Mouse (Mus musculus) hindbrain, postnatal 0 days (tissue): ENCODE measurements around the gene Dhrs7. TPM values are rescaled to one million over a fixed set of nuclear protein-coding genes. Genes with fewer than 3 reads are reported as not detected.

Experiments
- ATAC-seq: fragments of 200-750 bp; cut with Nextera tagmentation; 2 replicates; pipeline ENCODE4 v1.8.0; 2017; ENCODE audit warnings: mild to moderate bottlenecking, moderate TSS enrichment, moderate library complexity
- DNase-seq: peaks from one replicate; pipeline ENCODE4 v3.0.0-alpha.2; 2015; ENCODE audit warnings: low spot score
- H3K27ac ChIP-seq: fragments of 300-500 bp; sonication (generic); 2 replicates; pipeline ENCODE4 v1.5.1; 2014; ENCODE audit warnings: mild to moderate bottlenecking
- H3K27me3 ChIP-seq: fragments of 300-500 bp; sonication (generic); 2 replicates; pipeline ENCODE4 v1.6.1; 2014; ENCODE audit warnings: low read length, mixed read lengths; ENCODE audit not compliant: insufficient read depth
- H3K36me3 ChIP-seq: fragments of 300-500 bp; sonication (generic); 2 replicates; pipeline ENCODE4 v1.6.1; 2014; ENCODE audit warnings: low read length, mixed read lengths; ENCODE audit not compliant: insufficient read depth
- H3K4me1 ChIP-seq: fragments of 300-500 bp; sonication (generic); 2 replicates; pipeline ENCODE4 v1.6.1; 2014; ENCODE audit warnings: antibody characterized with exemption, low read length, mixed read lengths; ENCODE audit not compliant: insufficient read depth
- H3K4me2 ChIP-seq: fragments of 300-500 bp; sonication (generic); 2 replicates; pipeline ENCODE4 v1.6.1; 2014; ENCODE audit warnings: low read depth, mild to moderate bottlenecking, low read length, moderate library complexity, mixed read lengths
- H3K4me3 ChIP-seq: fragments of 300-500 bp; sonication (generic); 2 replicates; pipeline ENCODE4 v1.5.1; 2014; ENCODE audit warnings: low read length
- H3K9ac ChIP-seq: fragments of 300-500 bp; sonication (generic); replicated peaks from 2 replicates; pipeline ENCODE4 v1.6.1; 2014; ENCODE audit warnings: mild to moderate bottlenecking, low read length, moderate library complexity, mixed read lengths
- H3K9me3 ChIP-seq: fragments of 300-500 bp; sonication (generic); 2 replicates; pipeline ENCODE4 v1.6.1; 2016; ENCODE audit warnings: low read length, mixed read lengths
- CTCF ChIP-seq: IDR thresholded peaks from 2 replicates; pipeline ENCODE4 v1.5.1; 2016; ENCODE audit warnings: antibody characterized with exemption, control low read depth, low read depth
- WGBS: fragments of 180-500 bp; shearing (Covaris S2); extraction: QIAGEN DNeasy Blood & Tissue Kit; methylation state at CpG from one replicate; pipeline ENCODE4 v1.1.7; 2014; 5-methylcytosine and 5-hydroxymethylcytosine counted together
- polyA plus RNA-seq: library from polyadenylated mRNA; unstranded; fragments of >200 nt; fragmentation: Nextera tagmentation; extraction: Ambion mirVana; gene quantifications from 2 replicates; pipeline ENCODE4 v1.2.1, GENCODE M21; 2015
- total RNA-seq: library from RNA; depleted of rRNA; stranded (reverse); fragments of >200 nt; gene quantifications from 2 replicates; pipeline ENCODE4 v1.2.3, GENCODE M21; 2014; rRNA removed

Gene Dhrs7
- total and polyA plus RNA-seq, 2 experiments from 2014 or later, result 14.7 to 31.9 TPM

DNA sequence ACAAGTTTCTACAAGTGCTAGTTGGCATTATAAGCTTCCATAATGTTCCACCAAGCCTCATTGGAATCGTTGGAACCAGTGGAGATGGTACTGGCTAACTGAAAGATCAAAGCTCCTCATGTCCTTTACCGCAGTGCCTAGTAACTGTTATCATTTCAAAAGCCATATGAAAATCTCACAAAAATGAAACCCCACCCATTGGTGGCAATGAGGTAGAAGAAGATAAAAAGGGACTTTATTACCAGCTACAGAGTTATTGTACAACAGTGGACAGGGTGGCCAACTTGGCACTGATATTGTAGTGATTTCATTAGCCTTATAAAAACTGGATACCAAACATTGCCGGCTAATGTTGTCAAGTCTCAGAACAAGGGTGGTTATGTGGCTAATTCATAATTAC, 52.7 kb downstream of the Dhrs7 start:
- 90% methylated on average over 3 of the region's 3 CpGs for WGBS
- Histone ChIP-seq H3K4me2 (no peak overlapping the region), H3K4me1 (no peaks in the 10 kb centered on the region), H3K9ac (no peak overlapping the region), H3K36me3 (no peaks in the 10 kb centered on the region), H3K9me3 (no peaks in the 10 kb centered on the region), H3K27ac (no peak overlapping the region), H3K27me3 (no peaks in the 10 kb centered on the region), H3K4me3 (no peak overlapping the region)
- ATAC-seq (no peak), DNase-seq (no peak)
- TF ChIP-seq CTCF, result no peak

Other genes with a start within 250 kb of the Dhrs7 start
- 3.1 and 3.7 TPM in 2 replicates for gene Lrrc9, start 223.0 kb downstream of the Dhrs7 start, total RNA-seq
- 2.9 and 3.8 TPM in 2 replicates for gene Lrrc9, start 223.0 kb downstream of the Dhrs7 start, polyA plus RNA-seq
- gene Pcnx4, start 128.5 kb downstream of the Dhrs7 start, total RNA-seq, result 18.9 and 20.8 TPM in 2 replicates
- gene Pcnx4, start 128.5 kb downstream of the Dhrs7 start, polyA plus RNA-seq, result 17.9 and 18.9 TPM in 2 replicates
- gene Gm4756, start 15.2 kb downstream of the Dhrs7 start, total RNA-seq, result not detected in 2 replicates
- not detected in 2 replicates for gene Gm4756, start 15.2 kb downstream of the Dhrs7 start, polyA plus RNA-seq
- 116 and 126 TPM in 2 replicates for gene Ppm1a, start 92.5 kb upstream of the Dhrs7 start, total RNA-seq
- 75.4 and 79.1 TPM in 2 replicates for gene Ppm1a, start 92.5 kb upstream of the Dhrs7 start, polyA plus RNA-seq